Mouse (Mus musculus) granulocyte monocyte progenitor cell, adult 5-6 weeks (primary cell): ENCODE measurements around the gene Rnf216. TPM values are rescaled to one million over a fixed set of nuclear protein-coding genes. Genes with fewer than 3 reads are reported as not detected.

Experiments
- ATAC-seq: replicated peaks from 2 replicates; pipeline ENCODE4 v1.8.0; 2016; ENCODE audit warnings: mild to moderate bottlenecking, moderate TSS enrichment, inconsistent platforms; ENCODE audit not compliant: poor library complexity, severe bottlenecking
- total RNA-seq, 2 experiments: library from RNA; stranded (forward) in 1 of 2; stranded (reverse) in 1 of 2; fragments of 200-712, 200-1000 nt in 1 of 2; fragments of >200 nt in 1 of 2; fragmentation: Nextera tagmentation in 1 of 2; gene quantifications; 2 replicates each; pipeline ENCODE4 v1.2.3; 2014 to 2017

Rnf216 gene
- total RNA-seq, 2 experiments from 2014 or later = 33.1 to 41.1 TPM

- no peak for ATAC-seq
These were observed 6.0 kb downstream of the Rnf216 start for GRCm38 (mm10) chr5:143106842-143107241.

GRCm38 (mm10) chr5:143103231-143103630 is 9.6 kb downstream of the Rnf216 start:
- ATAC-seq = no peak

- no peak for ATAC-seq
These were observed 11.2 kb downstream of the Rnf216 start for GRCm38 (mm10) chr5:143101626-143102025.

- no peak for ATAC-seq
These were observed 17.5 kb downstream of the Rnf216 start for GRCm38 (mm10) chr5:143095256-143095655.

- no peak for ATAC-seq
These were observed 19.9 kb downstream of the Rnf216 start for GRCm38 (mm10) chr5:143092891-143093290.

GRCm38 (mm10) chr5:143084898-143085297 is 27.9 kb downstream of the Rnf216 start:
- ATAC-seq = peak; percentile 50; the same call in 1 of the 2 replicates

GRCm38 (mm10) chr5:143079806-143080205 is 33.0 kb downstream of the Rnf216 start:
- ATAC-seq = no peak

GRCm38 (mm10) chr5:143076603-143077143 is 36.1 kb downstream of the Rnf216 start:
- no peak for ATAC-seq

- no peak for ATAC-seq
These were observed 36.8 kb downstream of the Rnf216 start for GRCm38 (mm10) chr5:143075987-143076386.

GRCm38 (mm10) chr5:143069048-143069447 is 43.7 kb downstream of the Rnf216 start:
- no peak for ATAC-seq

GRCm38 (mm10) chr5:143068382-143068781 is 44.4 kb downstream of the Rnf216 start:
- ATAC-seq = no peak

GRCm38 (mm10) chr5:143066551-143066958 is 46.2 kb downstream of the Rnf216 start:
- peak; percentile 82 for ATAC-seq

GRCm38 (mm10) chr5:143066096-143066495 is 46.7 kb downstream of the Rnf216 start:
- ATAC-seq = no peak

GRCm38 (mm10) chr5:143065230-143065629 is 47.6 kb downstream of the Rnf216 start:
- no peak for ATAC-seq

- no peak for ATAC-seq
These were observed 50.5 kb downstream of the Rnf216 start for GRCm38 (mm10) chr5:143062251-143062650.

- no peak for ATAC-seq
These were observed 51.3 kb downstream of the Rnf216 start for GRCm38 (mm10) chr5:143061511-143061910.

GRCm38 (mm10) chr5:143060774-143061385 is 51.9 kb downstream of the Rnf216 start:
- ATAC-seq = no peak

- no peak for ATAC-seq
These were observed 52.8 kb downstream of the Rnf216 start for GRCm38 (mm10) chr5:143059958-143060357.

GRCm38 (mm10) chr5:143059182-143059581 is 53.6 kb downstream of the Rnf216 start:
- peak; percentile 37 for ATAC-seq

GRCm38 (mm10) chr5:143058675-143059074 is 54.1 kb downstream of the Rnf216 start:
- ATAC-seq = no peak

- ATAC-seq = peak; percentile 55
These were observed 54.6 kb downstream of the Rnf216 start for GRCm38 (mm10) chr5:143058208-143058607.

GRCm38 (mm10) chr5:143057753-143058152 is 55.0 kb downstream of the Rnf216 start:
- ATAC-seq = no peak
